Mouse (Mus musculus) kidney, postnatal 0 days (tissue): ENCODE results near the gene Arhgef2. TPM values are rescaled to one million over a fixed set of nuclear protein-coding genes. Genes with fewer than 3 reads are reported as not detected.
A peak's percentile ranks its signal among the peaks of the same experiment; 100 is the strongest.

Source experiments
- ATAC-seq: fragments of 200-750 bp; cut with Nextera tagmentation; replicated peaks from 2 replicates; pipeline ENCODE4 v1.8.0; 2017; ENCODE audit warnings: low read depth, moderate number of reproducible peaks, moderate TSS enrichment, moderate library complexity; ENCODE audit not compliant: low FRiP score
- DNase-seq: peaks from one replicate; pipeline ENCODE4 v3.0.0-alpha.2; 2016; ENCODE audit warnings: low spot score
- H3K27ac ChIP-seq: fragments of 300-500 bp; sonication (generic); 2 replicates; pipeline ENCODE4 v1.5.1; 2014; ENCODE audit warnings: mild to moderate bottlenecking
- H3K27me3 ChIP-seq: fragments of 300-500 bp; sonication (generic); 2 replicates; pipeline ENCODE4 v1.6.1; 2014; ENCODE audit warnings: low read length, mixed read lengths; ENCODE audit not compliant: insufficient read depth
- H3K36me3 ChIP-seq: fragments of 300-500 bp; sonication (generic); 2 replicates; pipeline ENCODE4 v1.6.1; 2014; ENCODE audit warnings: low read length, mixed read lengths; ENCODE audit not compliant: insufficient read depth
- H3K4me1 ChIP-seq: fragments of 300-500 bp; sonication (generic); replicated peaks from 2 replicates; pipeline ENCODE4 v1.6.1; 2014; ENCODE audit warnings: antibody characterized with exemption, low read length, mixed read lengths; ENCODE audit not compliant: insufficient read depth
- H3K4me2 ChIP-seq: fragments of 300-500 bp; sonication (generic); 2 replicates; pipeline ENCODE4 v1.6.1; 2014; ENCODE audit warnings: mild to moderate bottlenecking, low read length, moderate library complexity, mixed read lengths
- H3K4me3 ChIP-seq: fragments of 300-500 bp; sonication (generic); replicated peaks from 2 replicates; pipeline ENCODE4 v1.5.1; 2014; ENCODE audit warnings: low read depth, low read length
- H3K9ac ChIP-seq: fragments of 300-500 bp; sonication (generic); 2 replicates; pipeline ENCODE4 v1.6.1; 2014; ENCODE audit warnings: low read depth, low read length
- H3K9me3 ChIP-seq: fragments of 300-500 bp; sonication (generic); replicated peaks from 2 replicates; pipeline ENCODE4 v1.6.1; 2016; ENCODE audit warnings: low read length, inconsistent platforms, mixed read lengths
- CTCF ChIP-seq: IDR thresholded peaks from 2 replicates; pipeline ENCODE4 v1.5.1; 2016; ENCODE audit warnings: antibody characterized with exemption, low read depth, mild to moderate bottlenecking, moderate library complexity
- WGBS: fragments of 180-500 bp; shearing (Covaris S2); extraction: QIAGEN DNeasy Blood & Tissue Kit; methylation state at CpG from one replicate; pipeline ENCODE4 v1.1.7; 2014; 5-methylcytosine and 5-hydroxymethylcytosine counted together
- polyA plus RNA-seq: library from polyadenylated mRNA; unstranded; fragments of >200 nt; fragmentation: Nextera tagmentation; extraction: Ambion mirVana; gene quantifications from 2 replicates; pipeline ENCODE4 v1.2.1, GENCODE M21; 2015

Gene Arhgef2
- polyA plus RNA-seq, 1 experiment from 2014 or later: 53.7 TPM

DNA sequence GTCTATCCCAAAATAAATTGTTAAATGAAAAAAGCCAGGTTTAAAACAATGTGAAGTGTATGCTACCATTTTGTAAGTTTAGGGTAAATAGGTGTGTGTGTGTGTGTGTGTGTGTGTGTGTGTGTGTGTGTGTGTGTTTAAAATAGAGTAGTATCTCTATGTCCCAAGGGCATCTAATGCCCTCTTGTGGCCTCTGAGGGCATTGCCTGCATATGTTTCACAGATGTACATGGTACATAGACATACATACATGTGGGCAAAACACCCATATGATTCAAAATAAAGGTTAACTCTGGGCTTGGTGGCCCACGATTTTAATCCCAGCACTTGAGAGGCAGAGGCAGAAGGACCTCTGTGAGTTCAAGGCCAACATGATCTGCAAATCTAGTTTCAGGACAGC is 34.9 kb downstream of the Arhgef2 start:
- H3K4me1 ChIP-seq: no peaks in the 10 kb centered on the region
- peak; percentile 82 for TF ChIP-seq CTCF
- no peak overlapping the region for H3K4me3 ChIP-seq
- no peaks in the 10 kb centered on the region for H3K9me3 ChIP-seq
- ATAC-seq (no peak), DNase-seq (peak; percentile 68)
- 80% methylated on average over 1 of the region's 1 CpGs for WGBS
- peaks cover 60% of the 10 kb centered on the region for H3K36me3 ChIP-seq
- no peaks in the 10 kb centered on the region for H3K27me3 ChIP-seq
- H3K9ac ChIP-seq: no peak overlapping the region
- no peak overlapping the region for H3K27ac ChIP-seq
- H3K4me2 ChIP-seq: no peak overlapping the region

GRCm38 (mm10) chr3:88643078-88643477 is 37.3 kb downstream of the Arhgef2 start:
- Histone ChIP-seq H3K9ac (no peak overlapping the region), H3K27me3 (no peaks in the 10 kb centered on the region), H3K9me3 (no peaks in the 10 kb centered on the region), H3K4me1 (no peaks in the 10 kb centered on the region), H3K4me3 (no peak overlapping the region), H3K36me3 (peaks cover 68% of the 10 kb centered on the region), H3K4me2 (no peak overlapping the region), H3K27ac (no peak overlapping the region)
- no peak for DNase-seq
- WGBS: 83% methylated on average over 5 of the region's 5 CpGs
- ATAC-seq: no peak
- no peak for TF ChIP-seq CTCF

DNA sequence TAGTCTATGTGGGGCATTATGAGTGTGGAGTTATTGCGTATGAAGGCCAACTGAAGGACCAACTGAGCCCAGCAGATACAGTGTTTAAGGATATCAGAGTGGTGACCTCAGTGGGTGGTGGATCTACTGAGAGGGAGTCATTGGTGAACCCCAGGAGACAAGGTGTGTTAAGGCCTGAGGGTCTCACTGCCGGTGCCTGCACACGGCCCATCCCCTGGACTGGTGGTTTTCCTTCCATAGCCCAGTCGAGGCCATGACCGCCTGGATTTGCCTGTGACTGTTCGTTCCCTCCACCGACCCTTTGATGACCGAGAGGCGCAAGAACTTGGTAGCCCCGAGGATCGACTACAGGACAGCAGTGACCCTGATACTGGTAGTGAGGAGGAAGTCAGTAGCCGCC is 40.2 kb downstream of the Arhgef2 start:
- no peak for ATAC-seq
- no peak for TF ChIP-seq CTCF
- H3K4me1 ChIP-seq: no peaks in the 10 kb centered on the region
- no peaks in the 10 kb centered on the region for H3K9me3 ChIP-seq
- no peak overlapping the region for H3K4me3 ChIP-seq
- no peak overlapping the region for H3K4me2 ChIP-seq
- WGBS: 87% methylated on average over 12 of the region's 12 CpGs
- H3K9ac ChIP-seq: no peak overlapping the region
- peaks cover 56% of the 10 kb centered on the region for H3K36me3 ChIP-seq
- H3K27ac ChIP-seq: no peak overlapping the region
- H3K27me3 ChIP-seq: no peaks in the 10 kb centered on the region
- DNase-seq: no peak

DNA sequence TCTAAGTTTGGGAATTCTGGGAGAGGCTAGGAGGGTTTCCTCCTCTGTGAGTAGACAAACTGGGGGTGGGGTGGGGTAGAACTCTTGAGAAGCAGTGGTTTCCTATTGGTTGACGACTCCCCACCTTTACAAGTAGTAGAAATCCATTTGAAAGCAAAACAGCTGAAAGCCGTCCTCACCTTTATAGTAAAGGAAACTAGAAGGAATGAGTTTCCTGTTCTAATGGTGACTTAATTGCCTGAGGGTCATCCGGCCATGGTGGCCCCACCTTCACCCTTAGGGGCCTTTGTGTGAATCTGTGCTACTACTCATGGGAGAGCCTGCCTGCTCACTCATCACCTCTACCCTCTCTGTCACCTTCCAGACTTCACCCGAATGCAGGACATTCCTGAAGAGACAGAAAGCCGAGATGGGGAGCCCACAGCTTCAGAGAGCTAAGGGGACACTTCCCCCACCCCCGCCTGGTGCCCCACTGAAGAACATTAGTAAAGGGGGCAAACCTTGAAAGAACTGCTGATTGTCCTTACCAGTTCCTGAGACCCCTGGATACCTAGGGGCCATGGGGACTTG is 40.7 kb downstream of the Arhgef2 start:
- no peak overlapping the region for H3K9ac ChIP-seq
- no peaks in the 10 kb centered on the region for H3K4me1 ChIP-seq
- TF ChIP-seq CTCF: no peak
- no peak overlapping the region for H3K4me3 ChIP-seq
- H3K27me3 ChIP-seq: no peaks in the 10 kb centered on the region
- WGBS: 58% methylated on average over 6 of the region's 6 CpGs
- no peaks in the 10 kb centered on the region for H3K9me3 ChIP-seq
- H3K4me2 ChIP-seq: no peak overlapping the region
- ATAC-seq (no peak), DNase-seq (no peak)
- no peak overlapping the region for H3K27ac ChIP-seq
- peaks cover 56% of the 10 kb centered on the region for H3K36me3 ChIP-seq

DNA sequence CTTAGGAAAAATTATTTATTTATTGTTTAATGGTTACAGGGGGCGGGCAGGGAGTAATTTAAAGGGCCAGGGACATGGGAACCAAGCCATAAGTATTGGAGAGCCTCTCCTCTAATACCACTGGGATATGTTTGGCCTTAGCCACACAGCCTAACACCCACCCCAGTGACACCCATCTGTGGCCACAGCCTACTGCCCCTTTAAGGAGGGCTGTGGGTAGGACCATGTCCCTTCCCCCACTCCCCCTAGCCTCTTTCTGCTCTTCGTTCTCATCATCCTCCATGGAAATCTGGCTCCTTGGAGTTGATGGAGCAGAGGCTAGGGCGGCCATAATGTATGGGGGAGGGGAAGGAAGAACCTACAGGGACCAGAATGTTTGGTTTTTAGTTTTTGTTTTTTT is 41.3 kb downstream of the Arhgef2 start:
- H3K4me1 ChIP-seq: no peaks in the 10 kb centered on the region
- H3K4me3 ChIP-seq: no peak overlapping the region
- no peaks in the 10 kb centered on the region for H3K9me3 ChIP-seq
- TF ChIP-seq CTCF: no peak
- H3K27me3 ChIP-seq: no peaks in the 10 kb centered on the region
- H3K36me3 ChIP-seq: peaks cover 54% of the 10 kb centered on the region
- 84% methylated on average over 3 of the region's 3 CpGs for WGBS
- H3K9ac ChIP-seq: no peak overlapping the region
- ATAC-seq (no peak), DNase-seq (no peak)
- H3K27ac ChIP-seq: no peak overlapping the region
- H3K4me2 ChIP-seq: no peak overlapping the region

DNA sequence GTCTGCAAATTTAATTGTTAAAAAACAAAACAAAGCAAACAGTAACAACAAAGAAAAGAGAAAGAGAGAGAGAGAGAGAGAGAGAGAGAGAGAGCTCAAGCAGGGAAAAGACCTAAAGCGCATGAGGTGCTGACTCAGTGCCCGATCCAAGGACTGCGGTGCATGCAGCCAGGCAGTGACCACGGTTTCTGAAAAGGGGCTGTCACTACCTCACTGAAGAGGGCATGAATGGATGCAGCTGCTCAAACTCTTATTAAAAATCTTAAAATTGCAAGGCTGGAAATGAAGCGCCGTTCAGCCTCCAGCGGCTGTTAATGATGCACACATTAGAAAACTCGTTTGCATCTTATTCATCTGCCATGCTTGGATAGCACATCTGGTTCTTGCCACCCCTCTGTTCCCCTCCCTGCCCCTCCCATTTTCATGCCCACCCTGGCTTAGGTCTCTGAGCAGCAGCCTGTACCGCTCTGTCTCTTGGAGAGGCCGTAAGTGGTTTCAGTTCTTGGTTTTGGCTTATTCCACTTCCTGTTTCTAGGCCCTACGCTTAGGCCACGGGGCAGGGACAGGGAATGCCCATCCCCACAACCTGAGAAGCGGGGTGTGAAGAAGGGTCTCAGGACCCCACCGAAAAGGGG is 42.1 kb downstream of the Arhgef2 start:
- H3K9me3 ChIP-seq: no peaks in the 10 kb centered on the region
- DNase-seq: no peak
- no peaks in the 10 kb centered on the region for H3K4me1 ChIP-seq
- H3K4me2 ChIP-seq: no peak overlapping the region
- no peak overlapping the region for H3K27ac ChIP-seq
- TF ChIP-seq CTCF: no peak
- H3K9ac ChIP-seq: no peak overlapping the region
- peaks cover 46% of the 10 kb centered on the region for H3K36me3 ChIP-seq
- ATAC-seq: no peak
- 86% methylated on average over 14 of the region's 14 CpGs for WGBS
- H3K4me3 ChIP-seq: no peak overlapping the region
- H3K27me3 ChIP-seq: no peaks in the 10 kb centered on the region
